Mouse (Mus musculus): ENCODE data around the gene Slc38a6. TPM values are rescaled to one million over a fixed set of nuclear protein-coding genes. Genes with fewer than 3 reads are reported as not detected.

Slc38a6 gene
- 6.7 TPM for polyA plus RNA-seq (2017; shearing (Covaris generic))

DNA sequence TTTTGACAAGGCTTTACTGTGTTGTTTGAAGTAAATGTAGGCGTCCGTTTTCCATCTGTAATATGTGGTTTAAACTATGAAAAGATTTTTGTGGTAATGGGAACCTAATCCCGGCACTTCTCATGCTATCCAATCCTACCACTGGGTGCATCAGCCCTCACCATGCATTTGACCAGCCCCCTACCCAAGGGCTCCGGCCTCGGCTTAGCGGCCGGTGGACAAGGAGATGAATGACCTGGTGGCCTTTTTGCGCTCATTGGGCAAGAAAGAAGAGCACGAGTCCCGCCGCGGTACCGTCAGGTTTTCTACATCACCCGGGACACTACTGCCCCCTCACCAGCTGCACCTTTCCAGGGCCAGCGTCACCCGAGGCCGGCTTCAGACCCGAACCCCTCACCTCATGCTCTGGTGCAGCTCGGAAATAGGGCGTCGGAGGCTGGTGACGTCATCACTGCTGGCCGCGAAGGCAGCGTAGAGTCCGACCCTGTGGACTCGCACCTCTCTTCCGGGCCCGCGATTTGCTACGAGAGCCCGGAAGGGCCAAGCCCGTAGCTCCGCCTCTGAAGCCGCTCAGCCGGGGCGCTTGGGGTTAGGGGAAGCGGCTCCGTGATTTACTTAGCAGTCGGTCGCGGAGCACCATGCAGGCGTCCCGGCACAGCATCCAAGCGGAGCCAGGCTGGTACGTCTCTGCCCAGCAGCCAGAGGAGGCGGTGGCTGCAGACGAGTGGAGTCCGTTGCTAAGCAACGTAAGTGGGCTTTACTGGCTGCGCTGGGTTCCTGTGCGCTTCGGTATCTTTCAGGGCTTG is at the start of gene Slc38a6, which contains the start of gene Trmt5:
Gene Slc38a6 (plus strand): TSS at position 493 of the 806 bp plus-strand sequence.
Gene Trmt5 (minus strand): TSS at position 424 of the 806 bp plus-strand sequence.

Other genes starting within 250 kb of the Slc38a6 start
- not detected for gene Six1, start 232.9 kb upstream of the Slc38a6 start, polyA plus RNA-seq (2017; shearing (Covaris generic))
- 0.18 TPM for gene Six4, start 173.3 kb upstream of the Slc38a6 start, polyA plus RNA-seq (2017; shearing (Covaris generic))
- gene Mnat1, start 163.1 kb upstream of the Slc38a6 start, polyA plus RNA-seq (2017; shearing (Covaris generic)): 35.1 TPM
- 22.9 TPM for gene Trmt5, start 69 bp upstream of the Slc38a6 start, polyA plus RNA-seq (2017; shearing (Covaris generic))

All from CD4-positive, CD25-positive, alpha-beta regulatory T cell (primary cell).